Mouse (Mus musculus) neural tube, embryonic 15.5 days (tissue): Measurements from ENCODE around the gene Slc20a1. TPM values are rescaled to one million over a fixed set of nuclear protein-coding genes. Genes with fewer than 3 reads are reported as not detected.

Source experiments
- polyA plus RNA-seq: library from polyadenylated mRNA; unstranded; fragments of >200 nt; fragmentation: Nextera tagmentation; extraction: Ambion mirVana; gene quantifications from 2 replicates; pipeline ENCODE4 v1.2.1, GENCODE M21; 2015

Slc20a1 gene
- polyA plus RNA-seq, 1 experiment from 2014 or later, result 48.2 TPM

Other genes with a start within 250 kb of the Slc20a1 start
- gene Zc3h6, start 231.4 kb upstream of the Slc20a1 start, polyA plus RNA-seq, result 2.7 and 3.7 TPM in 2 replicates
- 16.8 and 18.9 TPM in 2 replicates for gene Gm10762, start 231.0 kb upstream of the Slc20a1 start, polyA plus RNA-seq
- gene Vinac1, start 150.6 kb upstream of the Slc20a1 start, polyA plus RNA-seq, result 0.68 and 0.86 TPM in 2 replicates
- 37.2 and 45.4 TPM in 2 replicates for gene Ttl, start 132.8 kb upstream of the Slc20a1 start, polyA plus RNA-seq
- gene Polr1b, start 97.8 kb upstream of the Slc20a1 start, polyA plus RNA-seq, result 14.5 and 20.4 TPM in 2 replicates
- 22.6 and 23.6 TPM in 2 replicates for gene Chchd5, start 69.1 kb upstream of the Slc20a1 start, polyA plus RNA-seq
- gene Ckap2l, start 98.4 kb downstream of the Slc20a1 start, polyA plus RNA-seq, result 5.8 and 14.6 TPM in 2 replicates
- gene Il1a, start 111.2 kb downstream of the Slc20a1 start, polyA plus RNA-seq, result 0.20 and 0.36 TPM in 2 replicates
- not detected in 2 replicates for gene Il1b, start 172.4 kb downstream of the Slc20a1 start, polyA plus RNA-seq